Mouse (Mus musculus) E14TG2a.4 (cell line): Measurements from ENCODE around the gene Srgap1.

Experiments
- CTCF ChIP-seq: conservative IDR thresholded peaks from 2 replicates; pipeline ENCODE4 v1.5.1; 2014; ENCODE audit warnings: low read length
- NANOG ChIP-seq: IDR thresholded peaks from 2 replicates; pipeline ENCODE4 v1.6.1; 2014; ENCODE audit warnings: borderline replicate concordance, low read length, mixed read lengths

DNA sequence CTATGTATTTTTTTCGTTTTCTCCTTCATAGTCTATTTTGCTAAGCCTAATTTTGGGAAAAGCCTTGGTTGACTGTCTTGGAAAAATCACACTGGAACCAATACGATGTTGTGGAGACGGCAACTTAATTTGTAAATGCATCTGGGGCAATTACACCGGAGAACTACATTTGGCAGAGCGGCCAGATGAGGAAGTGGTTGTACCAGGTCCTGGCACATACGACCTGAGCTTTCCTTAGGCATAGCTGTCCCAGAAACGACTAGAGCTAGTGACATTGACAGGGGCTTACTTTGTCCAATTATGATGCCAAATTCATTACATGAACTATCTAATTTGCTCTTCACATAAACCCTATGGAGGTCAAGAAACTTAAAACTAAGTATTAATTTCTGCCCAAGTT lies 226.3 kb downstream of the Srgap1 start:
- TF ChIP-seq CTCF (no peak), NANOG (no peak)
